Mouse (Mus musculus) embryonic facial prominence, embryonic 10.5 days (tissue): ENCODE results near the gene Ang5. TPM values are rescaled to one million over a fixed set of nuclear protein-coding genes. Genes with fewer than 3 reads are reported as not detected.
"Not testable (repeated sequence)": the region's sequence is repeated elsewhere in the genome, so short reads cannot be mapped to it uniquely, and the experiment has no call there.

Experiments
- DNase-seq: peaks from one replicate; pipeline ENCODE4 v3.0.0-alpha.2; 2017; ENCODE audit warnings: low spot score
- H3K27ac ChIP-seq: fragments of 300-500 bp; sonication (generic); replicated peaks from 2 replicates; pipeline ENCODE4 v1.5.1; 2016; ENCODE audit warnings: mild to moderate bottlenecking
- H3K27me3 ChIP-seq: fragments of 300-500 bp; sonication (generic); replicated peaks from 2 replicates; pipeline ENCODE4 v1.6.1; 2016; ENCODE audit warnings: low read depth, mild to moderate bottlenecking; ENCODE audit not compliant: poor library complexity, severe bottlenecking
- H3K36me3 ChIP-seq: fragments of 300-500 bp; sonication (generic); replicated peaks from 2 replicates; pipeline ENCODE4 v1.6.1; 2016; ENCODE audit warnings: mild to moderate bottlenecking, moderate library complexity
- H3K4me1 ChIP-seq: fragments of 300-500 bp; sonication (generic); 2 replicates; pipeline ENCODE4 v1.6.1; 2016
- H3K4me3 ChIP-seq: fragments of 300-500 bp; sonication (generic); 2 replicates; pipeline ENCODE4 v1.5.1; 2016; ENCODE audit warnings: mild to moderate bottlenecking, moderate library complexity
- H3K9me3 ChIP-seq: fragments of 300-500 bp; sonication (generic); 2 replicates; pipeline ENCODE4 v1.6.1; 2016; ENCODE audit warnings: mild to moderate bottlenecking
- WGBS: fragments of 180-500 bp; shearing (Covaris S2); methylation state at CpG from one replicate; pipeline ENCODE4 v1.1.7; 2016; 5-methylcytosine and 5-hydroxymethylcytosine counted together
- polyA plus RNA-seq: library from polyadenylated mRNA; unstranded; fragments of >200 nt; fragmentation: Nextera tagmentation; extraction: Ambion mirVana; gene quantifications from 2 replicates; pipeline ENCODE4 v1.2.1, GENCODE M21; 2016

Ang5 gene
- polyA plus RNA-seq, 1 experiment from 2014 or later = not detected

- H3K9me3 ChIP-seq, H3K27me3 ChIP-seq, H3K27ac ChIP-seq, H3K4me1 ChIP-seq, H3K36me3 ChIP-seq, H3K4me3 ChIP-seq, DNase-seq: not testable (repeated sequence)
- 80% methylated on average over 2 of the region's 2 CpGs for WGBS
Observed at GRCm38 (mm10) chr14:43998455-43999000, 41.7 kb downstream of the Ang5 start.

- no peaks in the 10 kb centered on the region for H3K9me3 ChIP-seq
- no peak overlapping the region for H3K27ac ChIP-seq
- H3K4me1 ChIP-seq = no peaks in the 10 kb centered on the region
- WGBS = 92% methylated on average over 3 of the region's 3 CpGs
- no peaks in the 10 kb centered on the region for H3K36me3 ChIP-seq
- no peak overlapping the region for H3K4me3 ChIP-seq
- DNase-seq = no peak
- no peaks in the 10 kb centered on the region for H3K27me3 ChIP-seq
Observed at GRCm38 (mm10) chr14:44001600-44001999, 44.7 kb downstream of the Ang5 start.

GRCm38 (mm10) chr14:44002169-44002568 is 45.3 kb downstream of the Ang5 start, which contains the start of gene Ang6:
Gene Ang6, minus strand, starts transcription at chr14:44002269.
- H3K36me3 ChIP-seq = no peaks in the 10 kb centered on the region
- no peaks in the 10 kb centered on the region for H3K27me3 ChIP-seq
- DNase-seq = no peak
- no peaks in the 10 kb centered on the region for H3K9me3 ChIP-seq
- H3K4me1 ChIP-seq = no peaks in the 10 kb centered on the region
- 84% methylated on average over 1 of the region's 1 CpGs for WGBS
- H3K27ac ChIP-seq = no peak within 1 kb of the TSS
- no peak within 1 kb of the TSS for H3K4me3 ChIP-seq

- no CpG with 5 or more reads among the region's 1 CpGs for WGBS
- H3K4me1 ChIP-seq, H3K36me3 ChIP-seq, H3K27ac ChIP-seq, H3K9me3 ChIP-seq, DNase-seq, H3K27me3 ChIP-seq, H3K4me3 ChIP-seq: not testable (repeated sequence)
Observed at GRCm38 (mm10) chr14:44008021-44008420, 51.2 kb downstream of the Ang5 start.

- H3K9me3 ChIP-seq, DNase-seq, H3K27me3 ChIP-seq, H3K36me3 ChIP-seq, H3K4me1 ChIP-seq, H3K4me3 ChIP-seq, H3K27ac ChIP-seq: not testable (repeated sequence)
- 70% methylated on average over 2 of the region's 2 CpGs for WGBS
Observed at GRCm38 (mm10) chr14:44009686-44010085, 52.8 kb downstream of the Ang5 start.

Other genes starting within 250 kb of the Ang5 start
- gene Gm16506, start 229.6 kb upstream of the Ang5 start, polyA plus RNA-seq = not detected in 2 replicates
- gene Gm6526, start 209.2 kb upstream of the Ang5 start, polyA plus RNA-seq = not detected in 2 replicates
- gene Gm8180, start 172.3 kb upstream of the Ang5 start, polyA plus RNA-seq = not detected in 2 replicates
- not detected in 2 replicates for gene Ear1, start 81.6 kb upstream of the Ang5 start, polyA plus RNA-seq
- not detected in 2 replicates for gene Ear10, start 33.5 kb upstream of the Ang5 start, polyA plus RNA-seq
- 7.6 and 8.7 TPM in 2 replicates for gene Gm8113, start 31.7 kb upstream of the Ang5 start, polyA plus RNA-seq
- not detected in 2 replicates for gene Ang6, start 45.2 kb downstream of the Ang5 start, polyA plus RNA-seq
- not detected in 2 replicates for gene Ear2, start 145.6 kb downstream of the Ang5 start, polyA plus RNA-seq
- gene Gm3327, start 166.8 kb downstream of the Ang5 start, polyA plus RNA-seq = not detected in 2 replicates
- gene Gm8212, start 240.6 kb downstream of the Ang5 start, polyA plus RNA-seq = not detected in 2 replicates